Mouse (Mus musculus): ENCODE data around the gene Gm13889.
A peak's percentile ranks its signal among the peaks of the same experiment; 100 is the strongest.

Gene Gm13889

GRCm38 (mm10) chr2:93956908-93957784 is at the start of gene Gm13889:
Gm13889 (minus strand) TSS chr2:93957201.
- DNase-seq (ENCODE audit: low spot score) = peak; percentile 88

- peak; percentile 94 for DNase-seq (ENCODE audit: low spot score)
Measured at GRCm38 (mm10) chr2:94002331-94002730, 45.3 kb upstream of the Gm13889 start.

GRCm38 (mm10) chr2:94001918-94002317 is 44.9 kb upstream of the Gm13889 start:
- no peak for DNase-seq (ENCODE audit: low spot score)

GRCm38 (mm10) chr2:94001411-94001810 is 44.4 kb upstream of the Gm13889 start:
- DNase-seq (ENCODE audit: low spot score) = no peak

GRCm38 (mm10) chr2:93996254-93996653 is 39.3 kb upstream of the Gm13889 start, which contains the start of gene Gm27027:
Gm27027 (minus strand) TSS chr2:93996354.
- no peak for DNase-seq (ENCODE audit: low spot score)

- DNase-seq (ENCODE audit: low spot score) = no peak
Measured at GRCm38 (mm10) chr2:93992810-93993209, 35.8 kb upstream of the Gm13889 start.

GRCm38 (mm10) chr2:93992259-93992658 is 35.3 kb upstream of the Gm13889 start:
- DNase-seq (ENCODE audit: low spot score) = peak; percentile 49

GRCm38 (mm10) chr2:93991336-93991735 is 34.3 kb upstream of the Gm13889 start:
- DNase-seq (ENCODE audit: low spot score) = no peak

GRCm38 (mm10) chr2:93988440-93988839 is 31.4 kb upstream of the Gm13889 start:
- no peak for DNase-seq (ENCODE audit: low spot score)

GRCm38 (mm10) chr2:93982457-93983235 is 25.6 kb upstream of the Gm13889 start:
- DNase-seq (ENCODE audit: low spot score) = no peak

GRCm38 (mm10) chr2:93979249-93980120 is 22.5 kb upstream of the Gm13889 start:
- no peak for DNase-seq (ENCODE audit: low spot score)

GRCm38 (mm10) chr2:93976436-93977252 is 19.6 kb upstream of the Gm13889 start:
- DNase-seq (ENCODE audit: low spot score) = peak; percentile 72

GRCm38 (mm10) chr2:93975526-93976435 is 18.8 kb upstream of the Gm13889 start:
- DNase-seq (ENCODE audit: low spot score) = no peak

GRCm38 (mm10) chr2:93975041-93975440 is 18.0 kb upstream of the Gm13889 start:
- DNase-seq (ENCODE audit: low spot score) = no peak

- no peak for DNase-seq (ENCODE audit: low spot score)
Measured at GRCm38 (mm10) chr2:93971647-93972046, 14.6 kb upstream of the Gm13889 start.

GRCm38 (mm10) chr2:93964494-93965160 is 7.6 kb upstream of the Gm13889 start:
- DNase-seq (ENCODE audit: low spot score) = peak; percentile 73

- no peak for DNase-seq (ENCODE audit: low spot score)
Measured at GRCm38 (mm10) chr2:93963802-93964201, 6.8 kb upstream of the Gm13889 start.

- no peak for DNase-seq (ENCODE audit: low spot score)
Measured at GRCm38 (mm10) chr2:93961716-93962115, 4.7 kb upstream of the Gm13889 start.

- no peak for DNase-seq (ENCODE audit: low spot score)
Measured at GRCm38 (mm10) chr2:93959346-93959745, 2.3 kb upstream of the Gm13889 start.

Data from layer of hippocampus, adult 11-12 months (tissue).